Mouse (Mus musculus) intestine, postnatal 0 days (tissue): ENCODE measurements at regions not wholly inside any gene's neighbourhood (a gene's known extent, or its start where the extent isn't known, plus 50 kb on each side); places are given as distances from the start of the nearest gene placed in this dataset.

Experiments used
- ATAC-seq: fragments of 200-750 bp; cut with Nextera tagmentation; 2 replicates; pipeline ENCODE4 v1.8.0; 2017; ENCODE audit warnings: mild to moderate bottlenecking, moderate TSS enrichment, moderate library complexity
- H3K27ac ChIP-seq: fragments of 300-500 bp; sonication (generic); 2 replicates; pipeline ENCODE4 v1.5.1; 2014; ENCODE audit warnings: mild to moderate bottlenecking, low read depth, low read length, moderate library complexity
- H3K27me3 ChIP-seq: fragments of 300-500 bp; sonication (generic); replicated peaks from 2 replicates; pipeline ENCODE4 v1.6.1; 2014; ENCODE audit warnings: low read length, mixed read lengths; ENCODE audit not compliant: control insufficient read depth, insufficient read depth
- H3K36me3 ChIP-seq: fragments of 300-500 bp; sonication (generic); 2 replicates; pipeline ENCODE4 v1.6.1; 2014; ENCODE audit warnings: mild to moderate bottlenecking, moderate library complexity; ENCODE audit not compliant: control insufficient read depth, insufficient read depth
- H3K4me1 ChIP-seq: fragments of 300-500 bp; sonication (generic); replicated peaks from 2 replicates; pipeline ENCODE4 v1.6.1; 2014; ENCODE audit warnings: antibody characterized with exemption, low read length, mixed read lengths; ENCODE audit not compliant: control insufficient read depth, insufficient read depth
- H3K4me2 ChIP-seq: fragments of 300-500 bp; sonication (generic); replicated peaks from 2 replicates; pipeline ENCODE4 v1.6.1; 2014; ENCODE audit warnings: low read depth, mild to moderate bottlenecking, moderate library complexity
- H3K4me3 ChIP-seq: fragments of 300-500 bp; sonication (generic); 2 replicates; pipeline ENCODE4 v1.5.1; 2014; ENCODE audit warnings: low read depth, low read length
- H3K9ac ChIP-seq: fragments of 300-500 bp; sonication (generic); 2 replicates; pipeline ENCODE4 v1.6.1; 2014; ENCODE audit warnings: mild to moderate bottlenecking, low read depth, low read length
- H3K9me3 ChIP-seq: fragments of 300-500 bp; sonication (generic); 2 replicates; pipeline ENCODE4 v1.6.1; 2016; ENCODE audit warnings: mixed run types; ENCODE audit not compliant: control insufficient read depth
- CTCF ChIP-seq: sonication (generic); IDR thresholded peaks from 2 replicates; pipeline ENCODE4 v1.5.1; 2016; ENCODE audit warnings: low read depth, mild to moderate bottlenecking, control low read depth, antibody characterized with exemption, moderate library complexity
- WGBS: fragments of 180-500 bp; shearing (Covaris S2); extraction: QIAGEN DNeasy Blood & Tissue Kit; methylation state at CpG from one replicate; pipeline ENCODE4 v1.1.7; 2014; 5-methylcytosine and 5-hydroxymethylcytosine counted together

DNA sequence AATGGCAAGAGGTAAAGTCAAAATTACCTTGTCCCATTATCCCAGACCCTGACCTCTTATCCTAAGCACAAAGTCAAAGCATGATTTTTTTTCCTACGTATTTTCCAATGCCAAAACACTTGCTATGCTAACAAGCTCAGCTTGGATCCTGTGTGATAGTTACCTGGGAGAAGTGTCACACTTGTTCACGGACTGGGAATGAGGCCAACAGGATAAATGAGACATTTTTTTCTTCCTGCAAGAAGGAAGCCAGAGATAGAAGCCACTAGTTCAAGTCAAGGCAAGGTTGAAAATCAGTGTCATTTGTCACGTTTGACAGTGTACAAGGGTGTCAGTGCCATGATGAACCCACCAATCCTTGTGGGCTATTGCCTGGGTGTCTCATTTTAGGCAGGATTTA is 189.8 kb upstream of the Tas2r119 start:
- no peaks in the 10 kb centered on the region for H3K9me3 ChIP-seq
- no peaks in the 10 kb centered on the region for H3K4me1 ChIP-seq
- no peaks in the 10 kb centered on the region for H3K27me3 ChIP-seq
- TF ChIP-seq CTCF: no peak
- no peak overlapping the region for H3K4me3 ChIP-seq
- no peaks in the 10 kb centered on the region for H3K36me3 ChIP-seq
- no peak for ATAC-seq
- WGBS: 68% methylated on average over 3 of the region's 3 CpGs
- no peak overlapping the region for H3K27ac ChIP-seq
- no peak overlapping the region for H3K9ac ChIP-seq
- no peak overlapping the region for H3K4me2 ChIP-seq

DNA sequence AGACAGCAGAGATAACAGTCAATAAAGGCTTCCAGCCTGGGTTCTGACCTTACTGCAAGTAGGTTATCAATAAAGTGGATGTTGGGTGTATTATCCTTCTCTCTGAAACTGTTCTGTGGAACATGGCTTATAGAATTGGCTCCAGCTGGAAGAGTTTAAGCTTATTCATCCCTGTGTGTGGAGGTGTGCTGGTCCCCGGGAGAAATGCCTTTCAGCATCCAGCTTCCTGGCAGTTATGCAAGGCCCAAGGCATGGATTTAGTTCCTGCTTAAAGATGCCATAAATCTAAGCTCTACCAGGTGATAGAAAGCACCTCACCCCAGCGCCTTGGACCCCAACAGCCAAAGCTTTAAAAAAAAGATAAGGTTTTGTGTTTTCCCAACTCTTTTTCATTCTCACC is 188.0 kb upstream of the Tas2r119 start:
- Histone ChIP-seq H3K4me1 (no peaks in the 10 kb centered on the region), H3K9me3 (no peaks in the 10 kb centered on the region), H3K9ac (no peak overlapping the region), H3K4me2 (no peak overlapping the region), H3K27ac (no peak overlapping the region), H3K4me3 (no peak overlapping the region), H3K36me3 (no peaks in the 10 kb centered on the region), H3K27me3 (no peaks in the 10 kb centered on the region)
- TF ChIP-seq CTCF: no peak
- no peak for ATAC-seq
- WGBS: 70% methylated on average over 2 of the region's 2 CpGs

DNA sequence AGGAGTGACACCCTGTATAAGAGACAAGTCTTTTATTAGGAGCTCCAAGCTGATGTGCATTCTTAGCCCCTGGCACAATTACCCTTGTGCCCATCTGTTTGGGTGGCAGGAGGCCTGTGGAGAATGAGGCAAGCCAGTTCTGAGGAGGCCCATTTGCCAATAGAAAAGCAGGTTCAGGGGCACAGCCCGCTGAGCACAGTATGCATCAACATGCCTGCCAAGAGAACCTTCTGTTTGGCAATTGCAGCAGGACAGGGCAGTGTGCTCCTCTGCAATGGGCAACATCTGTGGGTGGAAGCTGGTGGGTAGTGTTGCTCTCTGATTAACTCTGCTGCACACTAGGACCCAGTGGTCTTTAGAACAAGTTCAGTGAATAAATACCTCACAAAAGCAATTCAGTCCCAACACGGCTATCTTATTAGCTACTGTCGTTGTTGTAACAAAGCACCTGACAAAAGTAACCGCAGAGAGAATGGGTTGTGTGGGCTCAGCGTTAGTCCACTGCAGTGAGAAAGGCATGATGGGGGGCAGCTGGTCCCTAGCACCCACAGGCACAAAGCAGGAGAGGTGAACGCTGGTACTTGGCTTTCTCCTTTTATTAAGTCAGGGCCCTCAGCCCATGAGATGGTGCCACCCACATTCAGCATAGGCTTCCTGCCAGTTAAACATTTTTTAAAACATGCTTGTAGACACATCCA is 187.3 kb upstream of the Tas2r119 start:
- no peaks in the 10 kb centered on the region for H3K27me3 ChIP-seq
- no peak for ATAC-seq

DNA sequence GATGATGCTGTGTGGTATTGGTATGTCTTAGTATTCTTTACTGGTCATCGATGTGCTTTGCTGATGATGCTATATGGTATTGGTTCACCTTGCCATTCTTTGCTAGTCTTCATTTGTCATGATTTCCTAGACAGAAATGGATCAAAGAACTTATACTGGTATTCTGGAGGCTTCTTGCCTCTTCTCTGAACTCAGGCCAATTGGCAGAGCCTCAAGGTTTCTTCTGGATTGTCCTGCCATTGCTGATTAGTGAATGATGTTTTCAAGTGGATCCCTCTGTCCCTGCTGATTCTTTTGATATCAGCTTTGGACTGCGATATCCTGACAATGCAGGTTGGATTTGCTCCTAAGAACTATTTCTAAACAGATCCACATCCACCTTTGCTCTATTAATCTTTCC is 179.1 kb upstream of the Tas2r119 start:
- Histone ChIP-seq H3K4me3 (no peak overlapping the region), H3K27ac (no peak overlapping the region), H3K9ac (no peak overlapping the region), H3K36me3 (no peaks in the 10 kb centered on the region), H3K27me3 (no peaks in the 10 kb centered on the region), H3K4me2 (no peak overlapping the region), H3K4me1 (no peaks in the 10 kb centered on the region), H3K9me3 (no peaks in the 10 kb centered on the region)
- no peak for TF ChIP-seq CTCF
- WGBS: 93% methylated on average over 2 of the region's 2 CpGs
- ATAC-seq: no peak

More for the DNA sequence above, 187.3 kb upstream of the Tas2r119 start:
- Histone ChIP-seq H3K4me2 (no peak overlapping the region), H3K9ac (no peak overlapping the region), H3K9me3 (no peaks in the 10 kb centered on the region), H3K36me3 (no peaks in the 10 kb centered on the region), H3K4me3 (no peak overlapping the region), H3K4me1 (no peaks in the 10 kb centered on the region), H3K27ac (no peak overlapping the region)
- WGBS: 85% methylated on average over 6 of the region's 6 CpGs
- TF ChIP-seq CTCF: no peak

DNA sequence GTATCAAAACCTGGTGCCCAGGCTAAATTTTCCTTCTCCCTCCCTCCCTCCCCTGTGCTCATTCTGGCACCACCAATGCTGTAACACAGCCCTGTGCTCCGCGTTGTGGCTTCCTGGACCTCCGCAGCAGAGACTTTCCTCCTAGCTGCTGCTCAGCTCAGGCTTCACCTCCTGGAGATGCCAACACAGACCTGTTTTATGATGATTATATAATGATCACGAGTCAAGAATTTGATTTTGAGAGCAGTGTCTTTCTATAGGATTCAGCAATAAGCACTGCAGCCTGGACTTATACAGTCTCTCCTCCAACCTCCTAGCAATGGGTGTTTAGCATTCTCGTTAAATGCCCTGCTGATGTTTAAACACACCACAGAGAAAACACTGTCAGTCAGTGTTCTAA is 177.5 kb upstream of the Tas2r119 start:
- Histone ChIP-seq H3K4me1 (no peaks in the 10 kb centered on the region), H3K27ac (no peak overlapping the region), H3K4me2 (no peak overlapping the region), H3K9ac (no peak overlapping the region), H3K9me3 (no peaks in the 10 kb centered on the region), H3K27me3 (no peaks in the 10 kb centered on the region), H3K36me3 (no peaks in the 10 kb centered on the region), H3K4me3 (no peak overlapping the region)
- ATAC-seq: no peak
- 67% methylated on average over 5 of the region's 5 CpGs for WGBS
- TF ChIP-seq CTCF: no peak

DNA sequence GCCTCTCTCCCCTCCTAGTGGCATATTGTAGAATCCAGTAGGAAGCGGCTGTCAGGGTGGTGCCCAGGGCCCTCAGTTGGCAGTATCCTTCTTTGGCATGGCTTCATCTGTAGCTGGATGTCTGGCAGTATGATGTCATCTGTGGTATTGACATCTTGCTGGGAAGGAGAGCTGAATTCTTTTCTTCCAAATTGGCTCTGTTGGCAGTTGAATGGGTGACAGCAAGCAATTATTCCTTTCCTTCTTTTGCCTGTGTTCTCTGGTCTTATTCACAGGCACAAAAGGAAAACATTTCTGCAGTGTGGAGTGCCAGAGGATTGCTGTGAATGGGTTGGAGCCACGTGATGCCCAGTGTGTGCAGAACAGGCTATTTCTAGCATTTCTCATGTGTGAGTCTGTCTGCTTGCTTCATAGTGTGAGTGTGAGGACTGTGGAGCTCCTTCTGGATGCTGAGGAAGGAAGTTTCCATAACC is 174.1 kb upstream of the Tas2r119 start:
- Histone ChIP-seq H3K4me1 (no peaks in the 10 kb centered on the region), H3K9ac (no peak overlapping the region), H3K27me3 (no peaks in the 10 kb centered on the region), H3K9me3 (no peaks in the 10 kb centered on the region), H3K27ac (no peak overlapping the region), H3K36me3 (no peaks in the 10 kb centered on the region), H3K4me2 (no peak overlapping the region), H3K4me3 (no peak overlapping the region)
- TF ChIP-seq CTCF: no peak
- no peak for ATAC-seq
- WGBS: 76% methylated on average over 2 of the region's 2 CpGs
